Mouse (Mus musculus): ENCODE results near the gene D16Ertd472e. TPM values are rescaled to one million over a fixed set of nuclear protein-coding genes. Genes with fewer than 3 reads are reported as not detected.

The D16Ertd472e gene
- total RNA-seq, 1 experiment from 2014 or later = 39.0 TPM

Other genes starting within 250 kb of the D16Ertd472e start
- gene Btg3, start 199.5 kb downstream of the D16Ertd472e start, total RNA-seq (2021) = 29.6 and 38.2 TPM in 2 replicates